Mouse (Mus musculus) neural tube, embryonic 10.5 days (tissue): ENCODE data around the gene Mfn2.
"Not testable (repeated sequence)": the region's sequence is repeated elsewhere in the genome, so short reads cannot be mapped to it uniquely, and the experiment has no call there.

Source experiments
- DNase-seq: peaks from one replicate; pipeline ENCODE4 v3.0.0-alpha.2; 2017; ENCODE audit warnings: low spot score; ENCODE audit errors: extremely low spot score

The Mfn2 gene

DNA sequence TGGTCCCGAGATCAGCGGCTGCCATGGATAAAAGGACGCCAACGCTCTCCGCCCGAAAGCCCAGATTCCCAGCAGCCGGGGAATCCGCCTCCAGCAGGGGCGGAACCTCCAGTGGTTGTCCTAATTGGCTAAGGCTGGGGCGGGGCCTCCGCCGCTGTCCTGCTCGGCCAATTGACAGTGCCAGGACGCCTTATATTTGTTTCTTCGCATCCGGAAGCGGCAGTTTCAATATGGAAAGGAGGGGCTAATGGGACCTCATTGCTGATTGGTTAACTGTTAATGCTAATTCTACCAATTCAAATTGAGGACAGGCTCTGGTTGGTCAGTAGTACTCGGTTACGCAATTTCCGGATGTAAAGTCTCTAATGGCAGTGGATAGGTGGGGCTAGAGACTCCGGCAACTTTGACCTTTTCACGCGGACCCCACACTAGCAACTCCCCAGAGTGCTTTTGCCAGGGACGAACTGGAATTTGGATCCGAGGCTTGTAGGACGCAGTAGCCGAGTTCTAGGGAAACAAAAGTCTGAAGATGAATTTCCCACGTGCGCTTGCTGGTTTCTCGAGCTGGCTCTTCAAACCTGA is 36.0 kb downstream of the Mfn2 start, which contains the start of the genes Miip and Fv1:
Gene Miip (minus strand): TSS at position 367 of the 582 bp plus-strand sequence.
Gene Fv1 (plus strand): TSS at position 530 of the 582 bp plus-strand sequence.
- peak; percentile 95 for DNase-seq

DNA sequence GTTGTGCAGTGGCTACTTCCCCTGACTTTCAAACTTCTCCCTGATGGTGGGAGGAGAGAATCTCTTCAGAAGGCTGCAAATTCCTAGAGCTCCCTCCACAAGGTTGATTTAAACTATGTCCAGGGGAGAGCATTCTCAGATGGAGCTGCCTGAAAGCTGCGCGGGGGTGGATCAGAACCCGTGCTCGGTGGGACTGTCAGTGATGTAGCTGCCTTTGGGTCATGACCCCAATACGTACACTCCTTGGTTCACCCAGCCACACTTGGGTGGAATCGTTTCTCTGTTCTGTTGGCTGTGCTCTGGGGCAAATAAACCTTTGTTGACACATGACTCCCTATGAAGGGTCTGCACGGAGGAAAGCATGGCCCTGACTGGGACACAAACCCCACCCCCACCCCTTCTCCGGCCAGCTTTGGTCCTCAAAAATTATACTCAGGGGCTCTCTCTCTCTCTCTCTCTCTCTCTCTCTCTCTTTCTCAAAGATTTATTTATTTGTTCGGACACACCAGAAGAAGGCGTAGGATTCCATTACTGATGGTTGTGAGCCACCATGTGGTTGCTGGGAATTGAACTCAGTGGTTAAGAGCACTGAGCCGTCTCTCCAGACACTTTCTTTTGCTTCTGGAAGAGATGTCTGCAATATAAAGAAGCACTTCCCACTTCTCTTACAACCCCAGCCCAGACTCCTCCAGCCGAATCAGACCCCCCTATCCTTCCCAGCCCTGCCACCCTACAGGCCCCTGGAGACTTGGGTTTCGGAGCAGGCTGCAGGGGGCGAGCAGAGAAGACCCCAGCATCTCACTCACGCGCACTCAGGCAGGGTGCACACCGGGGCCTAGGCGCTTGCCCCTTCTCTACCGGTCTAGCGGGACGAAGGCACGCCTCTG is 36.7 kb downstream of the Mfn2 start:
- DNase-seq: peak; percentile 21

DNA sequence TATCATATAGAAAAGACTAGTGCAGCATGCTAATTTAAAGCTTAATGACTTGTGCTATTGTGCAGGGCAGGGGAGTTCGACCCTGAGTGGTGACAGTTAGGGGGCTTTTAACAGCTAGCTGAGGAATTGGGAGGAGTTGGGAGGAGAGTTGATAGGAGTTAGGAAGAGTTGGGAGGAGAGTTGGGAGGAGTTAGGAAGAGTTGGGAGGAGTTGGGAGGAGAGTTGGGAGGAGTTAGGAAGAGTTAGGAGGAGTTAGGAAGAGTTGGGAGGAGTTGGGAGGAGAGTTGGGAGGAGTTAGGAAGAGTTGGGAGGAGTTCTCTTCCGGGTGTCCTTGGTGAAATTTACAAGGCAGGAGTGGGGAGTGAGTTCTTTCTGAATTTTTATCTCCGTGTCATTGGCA is 37.7 kb downstream of the Mfn2 start:
- not testable (repeated sequence) for DNase-seq

DNA sequence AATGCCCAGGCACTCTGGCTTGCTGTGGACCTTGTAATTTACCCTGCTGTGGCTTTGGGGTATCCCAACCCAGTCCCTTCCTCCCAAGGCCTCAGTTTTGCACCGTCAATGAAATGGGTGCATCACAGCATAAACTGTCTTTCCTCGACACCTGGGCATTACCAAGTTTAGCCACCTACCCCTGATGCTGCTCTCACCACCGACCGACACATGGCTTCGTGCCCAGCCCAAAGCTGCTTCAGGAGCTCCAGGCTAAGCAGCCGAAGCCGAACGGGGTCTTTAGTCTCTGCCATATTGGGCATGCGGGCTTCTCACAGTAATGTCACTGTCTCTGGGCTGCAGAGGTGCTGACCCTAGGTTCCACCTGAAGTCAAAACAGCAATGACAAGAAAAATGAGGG is 38.4 kb downstream of the Mfn2 start:
- no peak for DNase-seq

DNA sequence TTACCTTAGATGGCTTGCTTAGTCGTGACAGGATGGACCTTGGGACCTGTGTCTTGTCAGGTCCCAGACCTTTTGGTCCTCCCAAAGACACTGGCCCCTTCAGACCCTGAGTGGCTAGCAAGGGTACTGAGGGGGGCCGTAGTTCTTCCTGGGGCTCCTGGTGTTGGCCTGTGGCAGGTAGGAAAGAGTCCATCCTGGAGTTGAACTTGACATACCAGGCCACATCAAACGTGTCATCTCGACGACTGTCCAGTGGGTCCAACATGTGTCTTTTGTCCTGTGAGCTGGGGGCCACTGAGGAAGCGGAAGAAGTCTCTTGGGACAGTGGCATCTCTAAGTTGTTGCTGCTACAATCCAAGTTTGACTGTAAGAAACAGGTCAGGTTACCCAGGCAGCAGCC is 38.9 kb downstream of the Mfn2 start:
- no peak for DNase-seq

DNA sequence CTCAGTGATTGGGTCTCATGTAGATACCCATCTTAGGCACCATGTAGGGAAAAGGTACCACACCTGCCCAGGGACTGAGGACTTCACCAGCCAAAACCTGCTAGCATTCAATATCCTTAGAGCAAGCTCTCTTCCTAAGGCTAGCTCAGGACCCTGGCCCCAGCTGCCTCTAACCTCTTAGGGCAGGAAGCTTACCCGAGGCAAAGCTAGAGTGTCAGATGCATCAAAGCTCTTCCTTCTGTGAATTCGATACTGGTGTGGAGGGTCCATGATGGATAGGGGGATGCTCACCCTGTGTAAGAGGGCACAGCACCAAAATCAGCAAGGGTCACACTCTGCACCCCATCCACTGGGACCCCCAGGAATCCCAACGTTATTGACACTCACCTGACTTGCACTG is 42.5 kb downstream of the Mfn2 start:
- no peak for DNase-seq

DNA sequence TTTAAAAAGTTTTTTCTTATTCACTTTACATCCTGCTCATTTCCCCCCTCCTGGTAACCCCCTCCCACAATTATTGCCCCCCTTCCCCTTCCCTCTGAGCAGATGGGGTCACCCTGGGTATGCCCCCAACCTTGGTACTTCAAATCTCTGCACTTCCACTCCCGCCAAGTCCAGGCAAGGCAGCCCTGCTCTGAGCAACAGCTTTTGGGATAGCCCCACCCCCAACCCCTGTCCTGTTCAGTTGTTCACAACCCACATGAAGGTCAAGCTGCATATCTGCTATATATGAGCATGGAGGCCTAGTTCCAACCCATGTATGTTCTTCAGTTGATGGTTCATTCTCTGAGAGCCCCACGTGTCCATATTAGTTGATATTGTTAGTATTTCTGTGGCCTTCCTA is 53.7 kb downstream of the Mfn2 start:
- no peak for DNase-seq

DNA sequence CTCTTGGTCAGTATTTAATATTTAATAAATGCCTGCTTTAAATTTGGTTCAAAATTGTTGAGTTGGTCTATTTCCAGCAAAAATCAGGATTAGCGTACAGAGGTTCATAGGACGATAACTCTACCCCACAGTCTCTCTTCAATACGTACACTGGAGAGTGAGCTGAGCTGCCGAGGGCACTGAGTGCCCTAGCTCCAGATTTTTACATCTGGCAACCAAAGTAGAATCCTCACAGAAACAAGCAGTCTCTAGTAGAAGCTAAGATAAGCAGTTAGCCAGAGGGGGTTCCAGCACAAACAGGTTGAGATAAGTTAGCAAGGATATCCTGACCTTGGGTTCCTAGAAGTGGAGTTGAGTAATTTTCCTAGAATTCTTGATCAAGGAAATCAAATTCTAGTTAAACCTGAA is 55.9 kb downstream of the Mfn2 start:
- no peak for DNase-seq

DNA sequence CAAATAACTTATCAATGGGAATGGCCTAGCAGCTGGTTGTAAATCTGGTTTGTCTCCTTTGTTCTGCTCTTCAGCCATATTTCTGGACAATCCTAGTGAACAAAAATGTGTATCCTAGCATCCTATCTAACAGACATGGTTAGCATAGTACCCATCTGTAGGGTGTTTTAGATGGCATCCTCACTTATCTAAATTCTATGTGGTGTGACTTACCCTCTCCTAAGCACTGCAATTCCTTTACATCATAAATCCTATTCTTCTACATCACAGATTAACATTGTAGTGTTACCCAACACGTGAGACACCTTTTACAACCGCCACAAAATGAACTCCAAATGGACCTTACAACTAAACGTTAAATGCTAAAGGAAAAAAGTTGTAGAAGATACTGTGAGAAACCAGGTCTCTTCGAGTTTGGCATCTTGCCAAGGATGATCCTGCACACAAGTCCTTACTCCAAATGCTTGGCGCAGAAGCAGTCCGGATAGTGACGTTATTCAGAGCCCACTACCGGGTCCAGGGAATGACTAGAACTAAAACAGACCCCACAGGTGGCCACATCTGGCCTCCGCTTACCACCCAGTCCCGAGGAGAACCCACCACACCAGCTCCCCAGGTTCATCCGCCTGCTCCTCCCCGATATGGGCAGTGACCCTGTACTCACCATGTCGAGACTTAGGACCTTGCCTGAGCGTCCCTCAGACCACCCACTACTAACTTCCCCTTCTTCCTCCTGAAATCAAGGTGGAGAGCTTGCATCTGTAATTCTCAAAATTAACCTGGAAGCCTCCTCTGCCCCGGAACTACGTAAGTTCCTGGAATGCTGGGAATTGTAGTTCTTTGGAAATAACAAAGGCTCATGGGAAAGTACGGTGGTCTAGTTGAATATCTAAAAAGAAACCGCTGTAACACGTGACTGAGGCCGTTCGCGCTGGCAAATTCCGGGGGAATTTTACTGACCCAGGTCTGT is 56.6 kb downstream of the Mfn2 start, which contains the start of gene Zfp933:
Gene Zfp933 (minus strand): TSS at position 753 of the 970 bp plus-strand sequence.
- DNase-seq: peak; percentile 63

DNA sequence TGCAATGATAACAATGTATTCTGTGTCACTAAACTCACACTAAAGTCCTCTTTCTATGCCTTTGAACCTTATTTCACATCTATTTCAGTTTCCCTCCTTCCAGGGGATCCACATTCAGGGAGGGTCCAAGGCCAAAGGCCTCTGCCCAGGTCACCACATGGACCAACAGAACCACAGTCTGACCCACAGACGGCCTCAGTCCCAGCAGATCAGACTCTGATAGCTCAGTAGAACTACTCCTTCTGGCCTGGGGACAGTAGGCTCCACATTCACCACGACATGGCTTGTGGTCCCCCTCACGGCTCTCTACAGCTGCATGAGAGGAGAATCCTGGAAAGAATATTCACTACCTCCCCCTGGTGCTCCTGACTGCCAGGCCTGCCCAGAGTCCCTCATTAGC is 61.6 kb downstream of the Mfn2 start:
- no peak for DNase-seq

DNA sequence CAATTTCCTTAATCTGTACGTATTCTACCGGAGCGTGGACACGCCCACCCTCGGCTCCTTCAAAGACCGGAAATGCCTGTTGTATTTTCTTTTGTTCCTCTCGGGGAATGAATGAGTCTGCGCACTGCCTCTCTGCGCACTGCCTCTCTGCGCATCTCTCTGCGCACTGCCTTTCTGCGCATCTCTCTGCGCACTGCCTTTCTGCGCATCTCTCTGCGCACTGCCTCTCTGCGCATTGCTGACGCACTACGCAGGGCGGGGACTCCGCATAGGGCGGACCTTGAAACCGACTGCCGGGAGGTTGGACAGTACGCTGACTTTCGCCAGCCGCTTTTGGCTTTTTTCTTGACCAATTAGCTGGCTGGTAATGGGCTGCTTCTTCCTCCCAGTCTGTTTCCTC is 65.2 kb downstream of the Mfn2 start:
- DNase-seq: not testable (repeated sequence)

DNA sequence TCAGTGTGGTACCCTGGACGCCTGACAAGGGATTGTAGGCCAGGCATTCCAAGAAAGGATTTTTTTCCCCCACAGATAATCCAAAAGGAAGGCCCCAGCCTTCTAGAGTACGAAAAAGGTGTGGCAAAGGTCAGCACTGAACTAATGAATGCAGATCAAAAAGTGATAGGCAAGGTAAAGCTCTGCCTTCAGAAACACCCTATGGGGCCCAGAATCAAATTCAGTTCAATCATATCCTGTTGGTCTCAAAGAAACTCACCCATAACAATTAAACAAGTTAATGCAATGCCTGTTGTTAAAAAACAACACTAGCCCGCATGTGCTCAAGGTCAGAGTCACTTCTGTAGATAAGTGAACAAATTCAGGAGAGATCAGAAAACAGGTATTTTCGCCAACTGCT is 80.1 kb downstream of the Mfn2 start:
- DNase-seq: no peak
